Mouse (Mus musculus): ENCODE measurements around the gene Ifngr1. TPM values are rescaled to one million over a fixed set of nuclear protein-coding genes. Genes with fewer than 3 reads are reported as not detected.

Gene Ifngr1
- total RNA-seq, 2 experiments from 2014 or later = 70.7 to 92.8 TPM

DNA sequence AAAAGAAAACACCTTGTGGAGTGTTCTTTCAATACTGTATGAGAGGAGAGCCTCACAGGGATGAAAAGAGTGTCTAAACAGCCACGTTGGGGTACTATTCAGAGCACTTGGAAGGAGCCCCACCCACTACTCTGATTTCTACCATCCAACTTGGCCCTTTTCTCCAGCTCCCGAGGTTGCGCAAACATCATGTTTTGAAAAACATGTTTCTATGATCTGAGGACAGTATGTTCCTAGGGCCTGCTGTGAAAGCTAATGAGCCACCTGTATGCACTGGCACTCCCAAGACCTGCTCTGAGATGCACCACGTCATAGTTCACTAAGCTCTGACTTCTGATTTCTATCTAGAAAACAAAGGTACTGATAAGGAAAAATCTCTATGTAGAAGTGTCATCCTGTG lies 36.0 kb downstream of the Ifngr1 start:
- ATAC-seq (replicated peaks; ENCODE audit: low FRiP score, poor library complexity, severe bottlenecking) = no peak

- no peak for ATAC-seq (replicated peaks; ENCODE audit: low FRiP score, poor library complexity, severe bottlenecking)
These were observed 40.0 kb downstream of the Ifngr1 start for GRCm38 (mm10) chr10:19631616-19632195.

- ATAC-seq (replicated peaks; ENCODE audit: low FRiP score, poor library complexity, severe bottlenecking) = no peak
These were observed 47.1 kb downstream of the Ifngr1 start for GRCm38 (mm10) chr10:19638851-19639250.

DNA sequence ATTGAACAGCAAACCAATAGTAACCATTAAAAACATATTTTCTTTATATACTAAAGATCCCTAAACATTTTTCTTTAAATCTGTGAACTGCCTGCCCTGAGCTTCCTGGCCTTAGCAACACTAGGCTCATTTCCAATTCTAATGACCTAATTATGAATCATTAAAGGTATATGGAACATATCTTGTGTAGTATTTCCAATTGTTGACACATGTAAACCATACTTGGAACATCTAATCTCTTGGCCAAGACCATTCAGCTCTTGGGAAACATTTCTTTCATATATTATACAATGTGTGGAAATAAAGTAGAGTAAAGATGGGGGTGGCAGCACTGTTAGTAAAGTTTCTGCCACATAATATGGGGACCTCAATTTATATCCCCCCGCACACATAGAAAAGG lies 47.9 kb downstream of the Ifngr1 start:
- no peak for ATAC-seq (replicated peaks; ENCODE audit: low FRiP score, poor library complexity, severe bottlenecking)

DNA sequence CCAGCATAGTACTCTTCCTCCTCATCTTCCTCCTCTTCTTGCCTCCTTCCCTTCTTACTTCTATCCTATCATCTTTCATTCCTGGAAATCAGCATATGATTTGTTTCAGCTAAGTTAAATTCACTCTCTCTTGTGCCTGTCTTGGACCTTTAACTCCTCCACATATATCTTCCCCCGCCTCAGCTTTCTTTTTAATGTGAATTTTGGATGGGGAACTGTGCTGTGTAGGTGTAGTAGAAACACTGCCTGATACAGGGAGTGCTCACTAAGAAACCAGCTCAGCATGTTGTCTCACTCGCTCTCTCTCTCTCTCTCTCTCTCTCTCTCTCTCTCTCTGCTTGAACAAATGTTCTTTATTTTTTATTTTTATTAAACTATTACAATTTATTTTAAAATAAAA lies 53.4 kb downstream of the Ifngr1 start:
- no peak for ATAC-seq (replicated peaks; ENCODE audit: low FRiP score, poor library complexity, severe bottlenecking)

DNA sequence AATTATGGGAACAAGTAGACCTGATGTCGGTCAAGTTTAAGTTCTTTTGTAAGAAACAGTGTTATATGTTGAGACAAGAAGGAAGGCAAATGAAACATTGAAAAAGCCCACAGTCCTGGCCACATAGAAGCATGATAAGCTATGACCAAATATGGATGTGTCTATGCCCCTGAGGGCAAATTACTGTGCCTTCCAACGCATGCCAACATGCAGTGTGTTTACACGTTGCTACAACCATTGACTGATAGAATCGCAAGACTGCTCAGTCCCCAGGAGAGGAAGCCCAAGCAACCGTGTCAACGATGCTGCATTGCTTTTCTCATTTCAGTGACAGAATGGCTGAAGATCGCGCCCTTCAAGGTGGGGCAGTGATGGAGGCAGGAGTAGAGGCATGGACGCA lies 65.7 kb downstream of the Ifngr1 start:
- ATAC-seq (replicated peaks; ENCODE audit: low FRiP score, poor library complexity, severe bottlenecking) = no peak

Other genes starting within 250 kb of the Ifngr1 start
- not detected in 2 replicates for gene Olig3, start 235.4 kb upstream of the Ifngr1 start, total RNA-seq (2015; ENCODE audit: low replicate concordance)
- gene Olig3, start 235.4 kb upstream of the Ifngr1 start, total RNA-seq (2017; ENCODE audit: low replicate concordance) = not detected in 2 replicates
- 3.5 TPM in 1 of 2 replicates, not detected in the other for gene Il22ra2, start 30.0 kb downstream of the Ifngr1 start, total RNA-seq (2015; ENCODE audit: low replicate concordance)
- gene Il22ra2, start 30.0 kb downstream of the Ifngr1 start, total RNA-seq (2017; ENCODE audit: low replicate concordance) = 0.28 and 1.4 TPM in 2 replicates
- not detected in 2 replicates for gene Il20ra, start 120.6 kb downstream of the Ifngr1 start, total RNA-seq (2015; ENCODE audit: low replicate concordance)
- 0.28 and 0.77 TPM in 2 replicates for gene Il20ra, start 120.6 kb downstream of the Ifngr1 start, total RNA-seq (2017; ENCODE audit: low replicate concordance)